Mouse (Mus musculus) liver, postnatal 0 days (tissue): Measurements from ENCODE around the gene Onecut3. TPM values are rescaled to one million over a fixed set of nuclear protein-coding genes. Genes with fewer than 3 reads are reported as not detected.

Source experiments
- ATAC-seq: fragments of 200-750 bp; cut with Nextera tagmentation; 2 replicates; pipeline ENCODE4 v1.8.0; 2017; ENCODE audit warnings: mild to moderate bottlenecking, moderate library complexity
- DNase-seq: peaks from one replicate; pipeline ENCODE4 v3.0.0-alpha.2; 2016
- H3K27ac ChIP-seq: fragments of 300-500 bp; sonication (generic); 2 replicates; pipeline ENCODE4 v1.5.1; 2014; ENCODE audit warnings: antibody characterized with exemption, moderate library complexity, mild to moderate bottlenecking, low read depth
- H3K27me3 ChIP-seq: fragments of 300-500 bp; sonication (generic); 2 replicates; pipeline ENCODE4 v1.6.1; 2014; ENCODE audit warnings: low read length, control low read depth, mixed read lengths; ENCODE audit not compliant: insufficient read depth
- H3K36me3 ChIP-seq: fragments of 300-500 bp; sonication (generic); replicated peaks from 2 replicates; pipeline ENCODE4 v1.6.1; 2014; ENCODE audit warnings: mild to moderate bottlenecking, control low read depth, low read length, moderate library complexity, mixed read lengths; ENCODE audit not compliant: insufficient read depth
- H3K4me1 ChIP-seq: fragments of 300-500 bp; sonication (generic); 2 replicates; pipeline ENCODE4 v1.6.1; 2014; ENCODE audit warnings: antibody characterized with exemption, mild to moderate bottlenecking, control low read depth; ENCODE audit not compliant: insufficient read depth
- H3K4me2 ChIP-seq: fragments of 300-500 bp; sonication (generic); 2 replicates; pipeline ENCODE4 v1.6.1; 2014; ENCODE audit warnings: low read depth, mild to moderate bottlenecking, low read length, moderate library complexity, mixed read lengths
- H3K4me3 ChIP-seq: fragments of 300-500 bp; sonication (generic); 2 replicates; pipeline ENCODE4 v1.5.1; 2014; ENCODE audit warnings: low read depth, low read length
- H3K9ac ChIP-seq: fragments of 300-500 bp; sonication (generic); replicated peaks from 2 replicates; pipeline ENCODE4 v1.6.1; 2014; ENCODE audit warnings: mild to moderate bottlenecking, moderate library complexity
- H3K9me3 ChIP-seq: fragments of 300-500 bp; sonication (generic); 2 replicates; pipeline ENCODE4 v1.6.1; 2016; ENCODE audit warnings: mild to moderate bottlenecking, control low read depth, low read length, mixed read lengths
- CTCF ChIP-seq: sonication (generic); IDR thresholded peaks from 2 replicates; pipeline ENCODE4 v1.5.1; 2016; ENCODE audit warnings: antibody characterized with exemption, low read depth
- EP300 ChIP-seq: IDR thresholded peaks from 2 replicates; pipeline ENCODE4 v1.6.1; 2016; ENCODE audit warnings: antibody characterized with exemption, low read depth, mild to moderate bottlenecking
- WGBS: fragments of 180-500 bp; shearing (Covaris S2); extraction: QIAGEN DNeasy Blood & Tissue Kit; methylation state at CpG from one replicate; pipeline ENCODE4 v1.1.7; 2014; ENCODE audit not compliant: insufficient replicate concordance; 5-methylcytosine and 5-hydroxymethylcytosine counted together
- polyA plus RNA-seq: library from polyadenylated mRNA; unstranded; fragments of >200 nt; fragmentation: Nextera tagmentation; extraction: Ambion mirVana; gene quantifications from 2 replicates; pipeline ENCODE4 v1.2.1, GENCODE M21; 2015

The Onecut3 gene
- polyA plus RNA-seq, 1 experiment from 2014 or later = not detected

GRCm38 (mm10) chr10:80475290-80475959 is 19.2 kb upstream of the Onecut3 start:
- Histone ChIP-seq H3K4me3 (peak overlapping the region; percentile 49), H3K4me1 (peaks cover 10% of the 10 kb centered on the region), H3K4me2 (peak overlapping the region; percentile 65), H3K9me3 (no peaks in the 10 kb centered on the region), H3K9ac (peak overlapping the region; percentile 31), H3K36me3 (no peaks in the 10 kb centered on the region), H3K27ac (peak overlapping the region; percentile 58), H3K27me3 (peaks cover 38% of the 10 kb centered on the region)
- WGBS = 2% methylated on average over 49 of the region's 58 CpGs
- DNase-seq (peak; percentile 93), ATAC-seq (peak; percentile 94)
- TF ChIP-seq CTCF = no peak
- peak; percentile 75; the same call in 1 of the 2 replicates for TF ChIP-seq EP300

DNA sequence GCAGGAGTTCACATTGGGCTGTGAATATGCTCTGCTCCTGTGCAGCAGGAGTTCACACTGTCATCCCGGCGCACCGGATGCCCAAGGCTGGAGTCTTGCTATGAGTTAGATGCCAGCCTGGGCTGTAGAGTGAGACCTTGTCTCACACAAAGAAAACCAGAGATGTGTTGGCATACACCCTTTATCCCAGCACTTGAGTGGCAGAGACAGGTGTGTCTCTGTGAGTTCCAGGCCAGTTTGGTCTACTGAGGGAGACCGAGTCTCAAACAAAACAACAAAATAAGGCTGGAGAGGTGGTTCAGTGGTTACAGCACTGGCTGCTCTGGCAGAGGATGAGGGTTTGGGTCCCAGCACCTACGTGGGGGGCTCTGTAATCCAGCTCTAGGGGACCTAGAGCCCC is 16.1 kb upstream of the Onecut3 start:
- H3K27me3 ChIP-seq = peaks cover 36% of the 10 kb centered on the region

GRCm38 (mm10) chr10:80481002-80481401 is 13.6 kb upstream of the Onecut3 start:
- Histone ChIP-seq H3K9ac (no peak overlapping the region), H3K27me3 (peaks cover 44% of the 10 kb centered on the region), H3K4me1 (0 out of 2 replicates have a peak, but pooled peaks cover under 1% of the 10 kb centered on the region), H3K4me3 (no peak overlapping the region), H3K27ac (no peak overlapping the region), H3K9me3 (no peaks in the 10 kb centered on the region), H3K36me3 (no peaks in the 10 kb centered on the region), H3K4me2 (no peak overlapping the region)
- 28% methylated on average over 5 of the region's 5 CpGs for WGBS
- ATAC-seq (peak; percentile 65; the same call in 1 of the 2 replicates), DNase-seq (peak; percentile 51)
- no peak for TF ChIP-seq CTCF
- no peak for TF ChIP-seq EP300

More for the DNA sequence above, 16.1 kb upstream of the Onecut3 start:
- Histone ChIP-seq H3K4me2 (no peak overlapping the region), H3K4me1 (peaks cover 10% of the 10 kb centered on the region), H3K4me3 (no peak overlapping the region), H3K27ac (no peak overlapping the region), H3K9me3 (no peaks in the 10 kb centered on the region), H3K36me3 (no peaks in the 10 kb centered on the region), H3K9ac (no peak overlapping the region)
- no peak for ATAC-seq
- no peak for TF ChIP-seq CTCF
- TF ChIP-seq EP300 = no peak
- 65% methylated on average over 5 of the region's 5 CpGs for WGBS
- no peak for DNase-seq

DNA sequence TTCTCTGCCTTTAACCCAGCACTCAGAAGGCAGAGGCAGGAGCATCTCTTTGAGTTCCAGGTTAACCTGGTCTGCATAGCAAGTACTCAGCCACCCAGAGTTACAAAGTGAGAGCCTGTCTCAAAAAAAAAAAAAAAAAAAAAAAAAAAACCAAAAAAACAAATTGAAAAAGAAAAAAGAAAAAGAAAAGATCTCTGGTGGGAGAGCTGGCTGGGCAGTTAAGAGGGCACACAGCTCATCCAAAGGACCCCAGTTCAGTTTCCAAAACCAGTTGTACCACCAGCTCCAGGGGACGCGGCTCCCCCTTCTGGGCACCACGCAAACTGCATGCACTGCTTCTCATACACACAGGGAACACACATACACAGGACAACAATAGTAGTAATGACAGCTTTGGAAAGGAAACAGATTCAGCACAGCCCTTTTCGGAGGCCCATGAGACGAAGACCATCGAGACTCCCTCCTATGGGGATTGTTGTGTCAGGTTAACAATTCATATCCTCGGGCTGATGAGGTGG is 7.7 kb upstream of the Onecut3 start:
- TF ChIP-seq CTCF = peak; percentile 69
- TF ChIP-seq EP300 = no peak
- no peaks in the 10 kb centered on the region for H3K4me1 ChIP-seq
- 56% methylated on average over 7 of the region's 7 CpGs for WGBS
- H3K27ac ChIP-seq = no peak overlapping the region
- ATAC-seq (no peak), DNase-seq (peak; percentile 64)
- H3K4me3 ChIP-seq = no peak overlapping the region
- no peak overlapping the region for H3K4me2 ChIP-seq
- H3K36me3 ChIP-seq = no peaks in the 10 kb centered on the region
- no peaks in the 10 kb centered on the region; the same call in 1 of the 2 replicates for H3K9me3 ChIP-seq
- no peak overlapping the region for H3K9ac ChIP-seq
- H3K27me3 ChIP-seq = peaks cover 80% of the 10 kb centered on the region

DNA sequence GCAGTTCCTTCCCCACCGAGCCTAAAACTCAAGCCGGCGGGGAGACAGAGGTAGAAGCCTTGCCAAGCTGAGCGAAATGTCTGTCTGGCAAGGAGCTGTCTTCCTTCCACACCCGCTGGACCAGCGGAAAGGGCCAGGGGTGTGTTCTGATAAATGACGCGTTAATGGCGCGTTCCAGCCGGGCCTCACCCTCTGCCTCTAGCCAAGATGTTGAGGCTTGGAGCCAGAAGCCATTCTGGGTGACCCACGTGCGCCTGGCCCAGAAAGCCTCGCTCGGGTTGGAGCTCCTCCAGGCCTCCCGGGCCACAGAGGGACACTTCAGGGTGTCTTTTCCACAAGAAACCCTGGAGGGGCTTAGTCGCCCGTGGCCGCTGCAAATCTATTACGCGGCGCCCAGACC is 4.6 kb upstream of the Onecut3 start:
- no peaks in the 10 kb centered on the region; the same call in 1 of the 2 replicates for H3K9me3 ChIP-seq
- DNase-seq (no peak), ATAC-seq (no peak)
- no peak overlapping the region for H3K9ac ChIP-seq
- TF ChIP-seq CTCF = no peak
- no peak for TF ChIP-seq EP300
- H3K36me3 ChIP-seq = no peaks in the 10 kb centered on the region
- H3K27me3 ChIP-seq = peaks cover 92% of the 10 kb centered on the region
- WGBS = 6% methylated on average over 22 of the region's 22 CpGs
- H3K27ac ChIP-seq = no peak overlapping the region
- no peak overlapping the region for H3K4me3 ChIP-seq
- H3K4me1 ChIP-seq = peaks cover 6% of the 10 kb centered on the region
- H3K4me2 ChIP-seq = no peak overlapping the region

GRCm38 (mm10) chr10:80495901-80496300 is 1.3 kb downstream of the Onecut3 start:
- no peak overlapping the region for H3K4me3 ChIP-seq
- no peak overlapping the region for H3K27ac ChIP-seq
- no peak overlapping the region for H3K9ac ChIP-seq
- peaks cover 10% of the 10 kb centered on the region for H3K4me1 ChIP-seq
- DNase-seq = no peak
- WGBS = under 1% methylated on average over 35 of the region's 35 CpGs
- no peak for TF ChIP-seq EP300
- TF ChIP-seq CTCF = no peak
- ATAC-seq = no peak
- H3K36me3 ChIP-seq = no peaks in the 10 kb centered on the region
- no peaks in the 10 kb centered on the region for H3K9me3 ChIP-seq
- H3K4me2 ChIP-seq = no peak overlapping the region; the same call in 1 of the 2 replicates
- H3K27me3 ChIP-seq = peaks cover 98% of the 10 kb centered on the region
